Mouse (Mus musculus) colon, adult 2 months (tissue): ENCODE results near the gene Hes3. TPM values are rescaled to one million over a fixed set of nuclear protein-coding genes. Genes with fewer than 3 reads are reported as not detected.

ENCODE experiments used
- polyA plus RNA-seq: library from polyadenylated mRNA; depleted of rRNA; stranded (reverse); fragments of >200 nt; gene quantifications from 2 replicates; pipeline ENCODE4 v1.2.3, GENCODE M21; 2012; rRNA removed

Gene Hes3
- not detected in 2 replicates for polyA plus RNA-seq

GRCm38 (mm10) chr4:152291562-152291961, at the start of gene Hes3:
Hes3 (minus strand) TSS chr4:152291662.

DNA sequence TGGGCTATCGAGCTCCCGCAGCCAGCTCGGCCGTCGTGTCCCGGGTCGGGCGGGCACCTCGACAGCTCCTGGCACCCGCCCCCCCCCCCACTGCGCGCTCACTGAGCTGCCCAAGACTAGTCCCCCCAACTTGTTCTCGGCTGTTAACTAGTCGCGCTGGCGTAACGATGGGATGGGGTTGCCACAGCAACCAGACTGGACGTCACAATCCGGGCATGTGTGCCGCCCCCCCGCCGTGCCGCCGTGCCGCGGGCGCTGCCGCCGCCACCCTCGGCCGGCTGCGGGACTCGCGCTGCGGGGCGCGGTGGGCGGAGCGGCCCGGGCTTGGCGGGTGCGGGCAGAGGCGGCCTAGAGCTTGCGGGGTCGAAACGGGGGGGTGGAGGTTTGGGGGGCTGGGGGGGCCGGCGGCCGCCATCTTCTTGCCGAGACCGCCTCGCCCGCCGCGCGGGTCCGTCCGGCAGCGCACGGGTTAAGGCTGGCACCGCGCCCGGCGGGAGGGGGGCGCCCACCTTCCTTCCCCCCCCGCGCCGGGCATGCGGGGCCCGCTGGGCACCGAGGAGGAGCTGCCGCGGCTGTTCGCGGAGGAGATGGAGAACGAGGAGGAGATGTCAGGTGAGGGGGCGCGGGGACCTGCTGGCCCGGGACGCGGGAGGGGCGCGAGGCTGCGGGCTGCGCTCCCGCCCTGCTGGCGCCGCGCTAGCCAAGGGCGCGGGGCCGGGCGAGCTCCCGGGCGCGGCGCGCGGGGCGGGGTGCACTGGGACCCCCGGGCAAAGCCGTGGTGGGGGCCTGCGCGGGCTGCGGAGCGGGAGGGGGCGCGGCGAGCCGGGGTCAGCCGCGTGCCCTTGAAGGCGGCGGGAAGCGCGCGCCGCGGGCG, 47.2 kb upstream of the Hes3 start, which contains the start of gene Chd5:
TSS of gene Chd5 (plus strand) at position 233 of the 874 bp plus-strand sequence.

GRCm38 (mm10) chr4:152325574-152326411, 34.3 kb upstream of the Hes3 start, which contains the start of gene Rpl22:
Rpl22 (plus strand) TSS chr4:152325742.

DNA sequence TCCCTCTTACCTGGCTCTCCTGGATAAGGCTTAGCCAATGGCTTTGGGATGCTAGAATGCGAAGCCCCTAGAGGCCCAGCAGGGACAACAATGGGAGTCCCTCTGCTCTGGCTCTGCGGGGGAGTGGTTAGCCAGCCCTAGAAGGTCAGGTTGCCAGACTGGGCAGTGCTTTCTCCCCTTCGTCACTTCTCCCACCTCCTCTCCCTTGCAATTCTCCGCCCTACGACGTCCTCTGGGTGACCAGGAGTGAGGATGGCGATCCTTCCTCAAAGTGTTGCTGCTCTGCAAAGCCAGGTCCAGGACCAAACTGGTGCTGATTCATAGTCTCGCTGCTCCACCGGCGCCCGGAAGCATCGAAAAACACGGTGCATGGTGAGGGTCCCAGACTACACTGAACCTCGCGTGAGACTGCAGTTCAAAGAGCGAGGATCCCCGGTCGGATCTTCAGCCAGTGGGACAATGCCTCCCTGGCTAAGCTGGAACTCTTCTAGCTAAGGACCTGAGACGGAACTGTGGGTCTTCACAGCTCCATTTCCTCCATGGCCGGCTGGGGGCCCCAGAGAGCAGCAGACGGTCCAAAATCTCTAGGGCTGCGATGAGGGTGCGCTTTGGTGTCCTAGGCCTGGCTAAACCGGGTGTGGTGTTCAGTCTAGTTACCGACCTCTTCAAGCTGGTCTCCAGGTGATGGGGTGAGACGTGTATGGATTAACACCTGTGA, 27.2 kb upstream of the Hes3 start, which contains the start of gene Rnf207:
TSS of gene Rnf207 (minus strand) at position 477 of the 718 bp plus-strand sequence.

GRCm38 (mm10) chr4:152296874-152297861, 5.7 kb upstream of the Hes3 start, which contains the start of gene Icmt:
Icmt (plus strand) TSS chr4:152297227.

DNA sequence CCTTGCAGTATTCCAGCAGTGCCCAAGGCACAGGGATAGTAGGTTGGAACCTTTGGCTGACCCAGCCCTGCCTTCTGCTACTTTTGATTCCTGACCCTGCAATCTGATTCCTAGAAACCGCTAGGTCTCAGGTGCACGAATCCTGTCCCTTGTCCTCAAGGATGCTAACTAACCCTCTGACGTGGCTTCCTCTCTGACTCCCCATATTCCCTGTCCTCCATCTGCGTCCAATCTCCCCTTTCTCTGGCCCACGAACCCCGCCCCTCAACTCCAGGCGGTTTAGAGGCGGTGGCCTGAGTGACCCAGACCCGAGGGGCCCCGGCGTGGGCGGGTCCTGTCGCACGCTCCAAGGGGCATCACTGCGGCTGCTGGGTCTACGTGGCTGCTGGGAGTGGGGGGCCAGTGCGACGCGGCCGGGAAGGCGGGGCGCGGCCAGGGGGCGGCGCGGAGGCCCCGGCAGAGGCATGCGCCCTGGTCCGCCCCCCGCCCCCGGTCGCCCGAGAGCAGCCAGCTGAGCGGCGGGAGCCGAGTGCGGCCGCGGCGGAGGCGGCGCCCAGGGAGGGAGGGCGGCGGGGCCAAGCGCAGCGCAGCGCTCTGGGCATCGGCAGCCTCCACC, 17.7 kb downstream of the Hes3 start, which contains the start of gene Gpr153:
TSS of gene Gpr153 (plus strand) at position 612 of the 616 bp plus-strand sequence.

Other genes with a start within 250 kb of the Hes3 start
- gene Plekhg5, start 219.2 kb downstream of the Hes3 start, polyA plus RNA-seq, result 35.1 and 50.2 TPM in 2 replicates
- gene Tnfrsf25, start 175.7 kb downstream of the Hes3 start, polyA plus RNA-seq, result 5.6 and 7.5 TPM in 2 replicates
- 103 and 119 TPM in 2 replicates for gene Espn, start 139.3 kb downstream of the Hes3 start, polyA plus RNA-seq
- gene Hes2, start 132.8 kb downstream of the Hes3 start, polyA plus RNA-seq, result 4.3 and 5.0 TPM in 2 replicates
- 71.1 and 110 TPM in 2 replicates for gene Acot7, start 113.5 kb downstream of the Hes3 start, polyA plus RNA-seq
- 28.6 and 31.9 TPM in 2 replicates for gene Gpr153, start 17.4 kb downstream of the Hes3 start, polyA plus RNA-seq
- 28.1 and 32.6 TPM in 2 replicates for gene Icmt, start 5.6 kb upstream of the Hes3 start, polyA plus RNA-seq
- gene Rnf207, start 27.3 kb upstream of the Hes3 start, polyA plus RNA-seq, result 6.6 and 7.3 TPM in 2 replicates
- 21.3 and 24.7 TPM in 2 replicates for gene Rpl22, start 34.1 kb upstream of the Hes3 start, polyA plus RNA-seq
- 1.2 and 1.4 TPM in 2 replicates for gene Chd5, start 47.0 kb upstream of the Hes3 start, polyA plus RNA-seq
- gene Nphp4, start 185.0 kb upstream of the Hes3 start, polyA plus RNA-seq, result 1.0 and 1.6 TPM in 2 replicates
- 4.2 and 4.8 TPM in 2 replicates for gene Kcnab2, start 186.2 kb upstream of the Hes3 start, polyA plus RNA-seq